Mouse (Mus musculus) lung, embryonic 16.5 days (tissue): ENCODE results near the gene Acot13. TPM values are rescaled to one million over a fixed set of nuclear protein-coding genes. Genes with fewer than 3 reads are reported as not detected.

Experiments used
- ATAC-seq: fragments of 200-750 bp; cut with Nextera tagmentation; 2 replicates; pipeline ENCODE4 v1.8.0; 2017; ENCODE audit warnings: low read depth, mild to moderate bottlenecking, moderate library complexity
- H3K27ac ChIP-seq: fragments of 300-500 bp; sonication (generic); 2 replicates; pipeline ENCODE4 v1.5.1; 2014; ENCODE audit warnings: mild to moderate bottlenecking, control low read depth, low read length
- H3K27me3 ChIP-seq: fragments of 300-500 bp; sonication (generic); 2 replicates; pipeline ENCODE4 v1.6.1; 2014; ENCODE audit warnings: low read depth, low read length, mixed read lengths; ENCODE audit not compliant: control insufficient read depth, insufficient read depth
- H3K36me3 ChIP-seq: fragments of 300-500 bp; sonication (generic); 2 replicates; pipeline ENCODE4 v1.6.1; 2014; ENCODE audit warnings: low read length; ENCODE audit not compliant: control insufficient read depth, insufficient read depth
- H3K4me1 ChIP-seq: fragments of 300-500 bp; sonication (generic); replicated peaks from 2 replicates; pipeline ENCODE4 v1.6.1; 2014; ENCODE audit warnings: low read length, mixed read lengths; ENCODE audit not compliant: control insufficient read depth, insufficient read depth
- H3K4me2 ChIP-seq: fragments of 300-500 bp; sonication (generic); 2 replicates; pipeline ENCODE4 v1.6.1; 2014; ENCODE audit warnings: low read depth, low read length, control low read depth
- H3K4me3 ChIP-seq: fragments of 300-500 bp; sonication (generic); 2 replicates; pipeline ENCODE4 v1.5.1; 2014; ENCODE audit warnings: mild to moderate bottlenecking, low read length, control low read depth
- H3K9ac ChIP-seq: fragments of 300-500 bp; sonication (generic); 2 replicates; pipeline ENCODE4 v1.6.1; 2014; ENCODE audit warnings: low read length, control low read depth
- H3K9me3 ChIP-seq: fragments of 300-500 bp; sonication (generic); 2 replicates; pipeline ENCODE4 v1.6.1; 2016; ENCODE audit warnings: low read length; ENCODE audit not compliant: control insufficient read depth
- WGBS: fragments of 180-500 bp; shearing (Covaris S2); extraction: QIAGEN DNeasy Blood & Tissue Kit; methylation state at CpG from one replicate; pipeline ENCODE4 v1.1.7; 2014; 5-methylcytosine and 5-hydroxymethylcytosine counted together
- polyA plus RNA-seq: library from polyadenylated mRNA; unstranded; fragments of >200 nt; fragmentation: Nextera tagmentation; extraction: Ambion mirVana; gene quantifications from 2 replicates; pipeline ENCODE4 v1.2.1, GENCODE M21; 2015

Gene Acot13
- polyA plus RNA-seq, 1 experiment from 2014 or later: 68.7 TPM

DNA sequence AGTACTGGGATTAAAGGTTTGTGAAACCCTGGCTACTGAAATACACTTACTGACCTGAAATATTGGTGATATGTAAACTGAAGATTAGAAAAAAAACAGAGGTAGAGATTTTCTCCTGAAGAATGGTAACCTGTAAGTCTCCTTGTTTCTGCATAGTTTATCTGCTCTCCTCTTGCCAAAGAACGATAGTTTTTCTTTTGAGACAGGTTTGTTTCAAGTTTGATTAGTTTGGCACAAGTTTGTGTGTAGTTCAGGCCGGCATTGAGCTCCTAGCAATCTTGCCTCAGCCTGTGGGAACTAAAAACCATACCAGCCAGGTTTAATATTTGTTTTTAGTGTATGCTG, 1.4 kb upstream of the Acot13 start:
- 15% methylated on average over 2 of the region's 2 CpGs for WGBS
- Histone ChIP-seq H3K27me3 (no peaks in the 10 kb centered on the region), H3K4me3 (peak overlapping the region; percentile 81), H3K9ac (peak overlapping the region; percentile 88), H3K4me2 (peak overlapping the region; percentile 89), H3K27ac (no peak overlapping the region), H3K9me3 (no peaks in the 10 kb centered on the region), H3K36me3 (peaks cover 2% of the 10 kb centered on the region; the same call in 1 of the 2 replicates), H3K4me1 (peaks cover 18% of the 10 kb centered on the region)
- ATAC-seq: no peak

DNA sequence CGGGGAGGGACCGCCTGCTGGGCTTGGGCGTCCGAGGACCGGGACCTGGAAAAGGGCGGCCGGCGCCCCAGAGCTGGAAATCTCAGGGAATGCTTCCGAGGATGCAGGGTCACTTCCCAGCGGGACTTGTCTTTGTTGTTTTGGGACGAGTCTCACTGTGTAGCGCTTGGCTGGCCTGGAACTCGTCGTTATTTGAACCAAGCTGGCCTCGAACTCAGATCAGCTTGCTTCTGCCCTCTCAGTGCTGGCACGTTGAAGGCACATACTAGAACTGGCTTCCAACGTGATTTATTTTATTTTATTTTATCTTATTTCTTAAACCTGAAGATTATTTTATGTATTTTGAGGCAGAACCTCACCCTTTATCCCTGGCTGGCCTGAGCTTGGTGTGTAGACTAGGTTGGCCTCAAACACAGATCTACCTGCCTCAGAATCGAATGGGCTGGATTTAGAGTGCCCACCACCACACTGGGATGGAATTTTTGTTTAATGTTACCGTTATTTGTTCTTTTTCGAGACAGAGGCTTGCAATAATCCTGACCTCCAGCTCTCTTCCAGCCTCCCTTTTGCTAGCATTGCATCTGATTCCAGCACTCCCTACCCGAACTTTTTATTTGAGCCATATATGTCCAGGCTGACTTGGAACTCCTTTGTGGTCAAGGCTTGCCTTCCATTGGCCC, 931 bp upstream of the Acot13 start:
- WGBS: 2% methylated on average over 21 of the region's 21 CpGs
- H3K36me3 ChIP-seq: peaks cover under 1% of the 10 kb centered on the region; the same call in 1 of the 2 replicates

DNA sequence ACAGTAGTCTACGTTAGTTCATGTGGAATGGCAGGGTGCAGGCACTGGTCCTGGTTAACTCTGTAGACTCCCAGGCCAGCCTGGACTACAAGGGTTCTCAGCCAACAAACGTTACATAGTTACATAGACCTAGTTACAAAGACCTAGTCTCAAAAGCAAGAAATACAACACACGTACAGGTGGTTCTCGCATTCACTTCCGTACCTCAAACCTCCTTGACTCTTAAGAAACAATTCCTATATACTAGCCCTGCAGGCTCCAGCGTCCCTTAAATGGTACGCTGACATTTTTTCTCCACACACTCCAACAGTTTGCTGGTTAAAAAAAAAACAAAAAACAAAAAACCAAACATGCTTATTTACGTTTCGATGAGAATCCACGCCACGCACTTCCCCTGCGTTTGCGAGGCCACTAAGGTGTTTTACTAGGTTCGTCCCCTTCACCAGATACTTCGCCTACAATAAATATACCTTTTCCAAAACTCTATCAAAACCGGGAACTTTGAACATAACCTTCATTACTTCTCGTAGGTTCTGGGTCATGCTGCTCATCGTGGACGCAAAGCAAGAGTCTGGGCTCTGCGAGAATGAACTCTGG, 486 bp downstream of the Acot13 start:
- no peaks in the 10 kb centered on the region for H3K36me3 ChIP-seq
- peaks cover 18% of the 10 kb centered on the region for H3K4me1 ChIP-seq
- H3K27ac ChIP-seq: peak overlapping the region; percentile 86
- peak overlapping the region; percentile 81 for H3K4me3 ChIP-seq
- no peaks in the 10 kb centered on the region for H3K9me3 ChIP-seq
- no peak for ATAC-seq
- peak overlapping the region; percentile 87 for H3K9ac ChIP-seq
- H3K4me2 ChIP-seq: peak overlapping the region; percentile 88
- no peaks in the 10 kb centered on the region for H3K27me3 ChIP-seq
- WGBS: 2% methylated on average over 20 of the region's 20 CpGs

More for the DNA sequence above, 931 bp upstream of the Acot13 start:
- no peak for ATAC-seq
- Histone ChIP-seq H3K4me1 (peaks cover 18% of the 10 kb centered on the region), H3K4me3 (peak overlapping the region; percentile 81), H3K9me3 (no peaks in the 10 kb centered on the region), H3K9ac (peak overlapping the region; percentile 88), H3K4me2 (peak overlapping the region; percentile 89), H3K27ac (peak overlapping the region; percentile 95), H3K27me3 (no peaks in the 10 kb centered on the region)

DNA sequence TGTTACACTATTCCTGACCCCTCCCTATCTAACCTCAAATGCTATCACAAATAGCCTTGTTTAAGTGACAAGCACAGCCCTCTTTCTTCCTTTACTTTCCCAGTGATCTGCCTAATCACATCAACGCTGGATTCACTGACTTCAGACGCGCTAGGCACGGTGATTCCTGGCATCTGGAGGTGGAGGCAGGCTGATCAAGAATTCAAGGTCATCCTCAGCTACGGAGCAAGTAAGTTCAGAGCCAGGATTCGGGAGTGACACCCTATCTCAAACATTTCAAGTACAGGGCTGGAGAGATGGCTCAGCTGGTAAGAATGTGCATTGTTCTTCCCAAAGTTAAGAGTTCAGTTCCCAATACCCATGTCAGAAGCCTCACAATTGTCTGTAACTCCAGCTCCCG, 5.2 kb downstream of the Acot13 start:
- Histone ChIP-seq H3K4me1 (no peaks in the 10 kb centered on the region), H3K4me2 (no peak overlapping the region), H3K9ac (no peak overlapping the region), H3K4me3 (no peak overlapping the region), H3K27ac (no peak overlapping the region), H3K9me3 (no peaks in the 10 kb centered on the region), H3K27me3 (no peaks in the 10 kb centered on the region), H3K36me3 (no peaks in the 10 kb centered on the region)
- ATAC-seq: no peak
- 68% methylated on average over 7 of the region's 7 CpGs for WGBS

DNA sequence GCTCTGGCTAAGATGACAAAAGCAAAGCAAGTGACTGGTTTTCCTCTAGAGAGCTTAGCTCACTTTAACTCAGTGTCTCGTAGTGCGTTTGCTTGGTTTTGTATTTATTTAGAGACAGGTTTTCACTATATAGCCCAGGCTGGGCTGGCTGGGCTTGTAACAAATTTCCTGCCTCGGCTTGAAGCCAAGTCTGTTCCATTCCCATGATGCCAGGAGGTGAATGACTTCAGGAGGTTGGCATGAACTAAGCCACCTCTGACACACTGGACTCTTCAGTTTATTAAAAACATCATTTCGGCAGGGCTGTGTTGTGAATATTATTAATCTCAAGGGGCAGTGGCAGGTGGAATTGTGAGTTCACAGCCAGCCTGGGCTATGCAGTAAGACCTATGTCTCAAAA, 5.8 kb downstream of the Acot13 start:
- no peaks in the 10 kb centered on the region for H3K36me3 ChIP-seq
- no peak for ATAC-seq
- no peaks in the 10 kb centered on the region for H3K27me3 ChIP-seq
- H3K27ac ChIP-seq: no peak overlapping the region
- H3K4me2 ChIP-seq: no peak overlapping the region
- H3K4me3 ChIP-seq: no peak overlapping the region
- H3K9me3 ChIP-seq: no peaks in the 10 kb centered on the region
- WGBS: 65% methylated on average over 4 of the region's 4 CpGs
- H3K4me1 ChIP-seq: no peaks in the 10 kb centered on the region
- H3K9ac ChIP-seq: no peak overlapping the region

DNA sequence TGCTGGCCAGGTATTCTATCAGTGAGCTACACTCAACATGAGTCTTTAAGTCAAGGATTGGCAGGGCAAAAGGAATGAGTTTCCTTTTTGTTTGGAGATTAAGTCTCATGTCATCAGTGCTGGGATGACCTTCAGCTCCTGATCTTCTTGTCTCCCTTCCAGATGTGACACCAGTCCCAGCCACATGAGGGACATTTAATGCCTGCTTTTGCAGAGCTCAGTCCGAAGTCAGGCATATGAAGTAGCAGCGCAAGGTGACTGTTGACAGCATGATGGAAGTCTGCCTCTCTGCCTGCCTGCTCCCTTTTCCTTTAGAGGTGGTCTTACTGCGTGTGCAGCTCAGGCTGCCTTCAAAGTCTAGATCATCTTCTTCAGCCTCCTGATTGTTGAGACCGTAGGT, 6.7 kb downstream of the Acot13 start:
- Histone ChIP-seq H3K4me2 (no peak overlapping the region), H3K9ac (no peak overlapping the region), H3K4me3 (no peak overlapping the region), H3K4me1 (no peaks in the 10 kb centered on the region), H3K9me3 (no peaks in the 10 kb centered on the region), H3K27me3 (no peaks in the 10 kb centered on the region), H3K27ac (no peak overlapping the region), H3K36me3 (peaks cover 2% of the 10 kb centered on the region; the same call in 1 of the 2 replicates)
- ATAC-seq: no peak
- 89% methylated on average over 4 of the region's 4 CpGs for WGBS

DNA sequence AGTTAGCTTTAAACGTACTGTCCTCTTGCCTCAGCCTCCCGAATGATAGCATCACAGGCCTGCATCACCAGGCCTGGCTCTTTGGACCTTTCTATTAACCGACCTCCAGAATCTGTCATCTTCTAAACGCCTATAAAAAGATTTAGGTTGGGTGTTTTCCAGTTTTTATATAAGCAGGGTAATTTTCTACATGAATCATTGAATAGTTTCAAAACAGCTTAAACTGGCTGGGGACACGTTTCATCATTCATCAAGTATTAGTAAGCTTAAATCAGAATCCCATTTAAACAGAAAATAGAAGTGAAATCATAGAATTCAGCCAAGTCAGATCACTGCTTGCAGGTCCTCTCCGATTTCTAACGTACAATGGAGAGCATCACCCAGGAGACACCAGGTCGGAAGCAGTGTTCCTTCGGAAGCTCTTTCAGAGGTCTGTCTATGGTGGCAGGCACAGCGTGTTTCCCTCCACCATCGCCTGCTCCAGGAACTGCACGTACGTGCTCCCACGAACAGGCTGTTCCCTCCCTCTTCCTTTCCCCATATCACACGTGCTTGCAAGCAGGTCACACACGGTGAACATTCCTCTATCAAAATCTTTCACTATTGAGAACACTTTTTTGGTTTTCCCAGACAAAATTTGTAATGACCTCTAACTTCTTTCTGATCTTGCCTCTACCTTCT, 8.5 kb downstream of the Acot13 start:
- no peak for ATAC-seq
- 80% methylated on average over 16 of the region's 16 CpGs for WGBS
- peaks cover 5% of the 10 kb centered on the region; the same call in 1 of the 2 replicates for H3K36me3 ChIP-seq
- H3K9ac ChIP-seq: no peak overlapping the region
- no peak overlapping the region for H3K27ac ChIP-seq
- no peaks in the 10 kb centered on the region for H3K9me3 ChIP-seq
- H3K4me3 ChIP-seq: no peak overlapping the region
- no peak overlapping the region for H3K4me2 ChIP-seq
- H3K27me3 ChIP-seq: no peaks in the 10 kb centered on the region
- no peaks in the 10 kb centered on the region for H3K4me1 ChIP-seq

DNA sequence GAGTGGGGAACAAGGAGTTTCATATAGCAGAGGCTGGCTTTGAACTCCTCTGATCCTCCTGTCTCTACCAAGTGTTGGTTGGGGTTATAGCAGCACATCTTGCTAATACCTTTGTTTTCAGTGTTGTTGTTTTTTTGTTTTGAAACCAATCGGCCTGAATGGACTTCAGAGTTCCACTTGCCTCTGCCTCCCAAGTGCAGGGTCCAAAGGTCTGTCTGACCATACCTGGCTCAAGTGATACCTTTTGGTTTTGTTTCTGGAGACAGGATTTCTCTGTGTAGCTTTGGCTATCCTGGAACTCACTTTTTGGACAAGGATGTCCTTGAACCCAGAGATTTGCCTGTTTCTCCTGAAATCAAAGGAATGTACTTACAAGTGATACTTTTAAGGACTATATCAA, 11.4 kb downstream of the Acot13 start:
- no peak for ATAC-seq
- H3K27me3 ChIP-seq: no peaks in the 10 kb centered on the region
- no peaks in the 10 kb centered on the region for H3K4me1 ChIP-seq
- no peak overlapping the region for H3K27ac ChIP-seq
- no peak overlapping the region for H3K4me3 ChIP-seq
- no peak overlapping the region for H3K9ac ChIP-seq
- H3K36me3 ChIP-seq: peaks cover 5% of the 10 kb centered on the region; the same call in 1 of the 2 replicates
- WGBS: 71% methylated on average over 1 of the region's 1 CpGs
- H3K4me2 ChIP-seq: no peak overlapping the region
- no peaks in the 10 kb centered on the region for H3K9me3 ChIP-seq
